Mouse (Mus musculus): ENCODE results near the gene Sec16b. TPM values are rescaled to one million over a fixed set of nuclear protein-coding genes. Genes with fewer than 3 reads are reported as not detected.

Gene Sec16b
- polyA plus RNA-seq, 1 experiment from 2014 or later, result 0.68 TPM

DNA sequence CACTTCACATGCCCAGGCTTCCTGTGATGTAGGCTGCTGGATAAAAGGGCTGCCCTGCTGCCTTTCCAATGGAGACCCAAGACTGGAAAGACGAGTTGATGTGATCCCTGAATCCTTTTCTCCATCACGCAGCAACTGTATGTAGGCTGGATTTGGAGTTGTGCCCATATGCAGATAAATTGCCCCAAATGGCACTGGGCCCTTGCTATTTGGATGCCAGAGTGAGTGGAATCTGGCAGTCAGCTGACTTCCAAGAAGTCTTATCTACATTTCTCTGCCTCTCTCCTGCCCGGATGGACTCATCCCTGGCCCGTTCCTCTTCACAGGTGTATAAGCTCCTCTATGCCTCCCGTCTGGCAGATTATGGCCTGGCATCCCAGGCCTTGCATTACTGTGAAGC lies 49.9 kb downstream of the Sec16b start:
- ATAC-seq (replicated peaks; ENCODE audit: low FRiP score) (no peak), DNase-seq (ENCODE audit: low spot score) (no peak)
- Histone ChIP-seq H3K4me3 (ENCODE audit: low read depth, low read length) (no peak overlapping the region), H3K9me3 (ENCODE audit: control insufficient read depth, low read length) (no peaks in the 10 kb centered on the region), H3K4me2 (ENCODE audit: low read depth, low read length, severe bottlenecking) (no peak overlapping the region), H3K36me3 (ENCODE audit: control insufficient read depth, insufficient read depth, low read length) (no peaks in the 10 kb centered on the region), H3K9ac (ENCODE audit: low read length) (no peak overlapping the region), H3K27ac (ENCODE audit: low read depth, low read length) (no peak overlapping the region), H3K27me3 (ENCODE audit: control insufficient read depth, insufficient read depth, low read length) (no peaks in the 10 kb centered on the region), H3K4me1 (replicated peaks; ENCODE audit: control insufficient read depth, insufficient read depth, low read length) (peaks cover 5% of the 10 kb centered on the region; the same call in 1 of the 2 replicates)
- 90% methylated on average over 5 of the region's 5 CpGs for WGBS

DNA sequence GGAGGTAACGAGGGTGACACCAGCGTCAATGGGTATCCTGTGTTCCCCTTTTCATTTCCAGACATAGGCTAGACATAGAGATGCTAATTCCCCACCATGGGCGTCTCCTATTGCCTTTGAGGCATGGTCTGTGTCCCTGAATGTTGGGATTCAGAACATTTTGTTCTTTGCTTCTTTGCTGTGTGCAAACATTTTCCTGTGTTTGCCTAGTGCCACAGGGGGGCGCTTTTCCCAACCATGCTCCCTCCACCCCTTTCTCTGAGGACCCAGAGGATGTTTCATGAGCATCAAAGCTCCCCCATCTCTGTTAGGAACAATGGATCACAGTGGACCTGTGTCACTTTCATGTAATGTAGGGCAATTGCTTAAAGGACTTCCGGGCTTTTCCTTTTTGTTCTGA lies 51.6 kb downstream of the Sec16b start:
- Histone ChIP-seq H3K4me1 (replicated peaks; ENCODE audit: control insufficient read depth, insufficient read depth, low read length) (peaks cover 5% of the 10 kb centered on the region; the same call in 1 of the 2 replicates), H3K36me3 (ENCODE audit: control insufficient read depth, insufficient read depth, low read length) (no peaks in the 10 kb centered on the region), H3K4me3 (ENCODE audit: low read depth, low read length) (no peak overlapping the region), H3K9ac (ENCODE audit: low read length) (no peak overlapping the region), H3K4me2 (ENCODE audit: low read depth, low read length, severe bottlenecking) (no peak overlapping the region), H3K27ac (ENCODE audit: low read depth, low read length) (no peak overlapping the region), H3K27me3 (ENCODE audit: control insufficient read depth, insufficient read depth, low read length) (no peaks in the 10 kb centered on the region), H3K9me3 (ENCODE audit: control insufficient read depth, low read length) (no peaks in the 10 kb centered on the region)
- ATAC-seq (replicated peaks; ENCODE audit: low FRiP score) (no peak), DNase-seq (ENCODE audit: low spot score) (no peak)
- 51% methylated on average over 5 of the region's 5 CpGs for WGBS

DNA sequence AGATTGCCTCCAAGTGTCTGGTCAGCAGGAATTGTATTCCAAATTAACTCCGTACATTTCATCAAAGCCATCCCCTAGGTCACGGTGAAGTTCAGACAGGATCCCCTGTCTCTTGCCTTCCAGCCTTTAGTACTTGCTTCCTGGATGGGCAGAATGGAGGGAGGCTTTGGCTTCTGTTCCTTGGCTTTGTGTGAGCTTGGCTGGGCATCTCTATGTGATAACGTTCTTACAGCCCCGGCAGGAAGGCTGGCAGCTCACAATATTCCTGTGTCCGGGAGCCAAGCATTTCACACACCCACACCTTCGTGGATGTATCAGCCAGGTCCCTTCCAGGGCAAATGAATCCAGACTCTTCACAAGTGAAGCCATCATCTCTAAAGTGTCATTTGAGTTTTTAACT lies 53.5 kb downstream of the Sec16b start:
- ATAC-seq (replicated peaks; ENCODE audit: low FRiP score), result no peak

DNA sequence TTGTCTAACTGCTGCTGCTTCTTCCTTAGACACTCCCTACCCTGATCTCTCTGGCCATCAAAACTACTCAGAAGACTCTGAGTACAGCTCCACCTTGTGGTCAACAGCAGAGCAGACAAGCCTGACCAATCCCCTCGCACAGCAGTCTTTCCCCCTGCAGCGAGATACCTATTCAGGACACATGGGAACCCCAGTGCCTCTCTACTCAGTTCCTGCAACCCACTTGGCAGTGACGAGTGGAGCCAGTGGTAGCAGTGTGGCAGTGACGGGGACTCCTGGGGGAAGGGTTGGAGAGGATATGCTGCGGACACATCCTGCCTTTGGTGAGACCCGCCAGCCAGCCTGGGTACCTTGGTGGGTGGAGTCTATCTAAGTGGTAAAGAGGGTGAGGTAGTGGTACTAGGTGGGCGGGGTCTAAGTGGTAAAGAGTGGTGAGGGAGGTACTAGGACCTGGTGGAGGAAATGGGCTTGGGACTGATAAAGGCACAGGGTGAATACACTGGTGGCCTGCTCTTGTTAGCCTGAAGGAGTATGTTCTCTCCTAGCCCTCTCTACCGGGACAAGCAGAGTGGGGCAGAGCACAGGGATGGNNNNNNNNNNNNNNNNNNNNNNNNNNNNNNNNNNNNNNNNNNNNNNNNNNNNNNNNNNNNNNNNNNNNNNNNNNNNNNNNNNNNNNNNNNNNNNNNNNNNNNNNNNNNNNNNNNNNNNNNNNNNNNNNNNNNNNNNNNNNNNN lies 54.3 kb downstream of the Sec16b start:
- H3K4me3 ChIP-seq (ENCODE audit: low read depth, low read length), result no peak overlapping the region
- DNase-seq (ENCODE audit: low spot score) (peak; percentile 68), ATAC-seq (replicated peaks; ENCODE audit: low FRiP score) (peak; percentile 64)
- H3K27ac ChIP-seq (ENCODE audit: low read depth, low read length), result no peak overlapping the region
- H3K9me3 ChIP-seq (ENCODE audit: control insufficient read depth, low read length), result no peaks in the 10 kb centered on the region
- peaks cover under 1% of the 10 kb centered on the region; the same call in 1 of the 2 replicates for H3K4me1 ChIP-seq (replicated peaks; ENCODE audit: control insufficient read depth, insufficient read depth, low read length)
- 11% methylated on average over 8 of the region's 8 CpGs for WGBS
- peak overlapping the region; percentile 29; the same call in 1 of the 2 replicates for H3K4me2 ChIP-seq (ENCODE audit: low read depth, low read length, severe bottlenecking)
- H3K9ac ChIP-seq (ENCODE audit: low read length), result peak overlapping the region; percentile 16; the same call in 1 of the 2 replicates
- no peaks in the 10 kb centered on the region for H3K27me3 ChIP-seq (ENCODE audit: control insufficient read depth, insufficient read depth, low read length)
- H3K36me3 ChIP-seq (ENCODE audit: control insufficient read depth, insufficient read depth, low read length), result no peaks in the 10 kb centered on the region

More for the DNA sequence above, 53.5 kb downstream of the Sec16b start:
- Histone ChIP-seq H3K27ac (ENCODE audit: low read depth, low read length) (no peak overlapping the region), H3K4me1 (replicated peaks; ENCODE audit: control insufficient read depth, insufficient read depth, low read length) (peaks cover 3% of the 10 kb centered on the region; the same call in 1 of the 2 replicates), H3K4me2 (ENCODE audit: low read depth, low read length, severe bottlenecking) (no peak overlapping the region), H3K4me3 (ENCODE audit: low read depth, low read length) (no peak overlapping the region), H3K9ac (ENCODE audit: low read length) (no peak overlapping the region), H3K36me3 (ENCODE audit: control insufficient read depth, insufficient read depth, low read length) (no peaks in the 10 kb centered on the region), H3K27me3 (ENCODE audit: control insufficient read depth, insufficient read depth, low read length) (no peaks in the 10 kb centered on the region), H3K9me3 (ENCODE audit: control insufficient read depth, low read length) (no peaks in the 10 kb centered on the region)
- DNase-seq (ENCODE audit: low spot score), result peak; percentile 41
- WGBS, result 79% methylated on average over 6 of the region's 6 CpGs

DNA sequence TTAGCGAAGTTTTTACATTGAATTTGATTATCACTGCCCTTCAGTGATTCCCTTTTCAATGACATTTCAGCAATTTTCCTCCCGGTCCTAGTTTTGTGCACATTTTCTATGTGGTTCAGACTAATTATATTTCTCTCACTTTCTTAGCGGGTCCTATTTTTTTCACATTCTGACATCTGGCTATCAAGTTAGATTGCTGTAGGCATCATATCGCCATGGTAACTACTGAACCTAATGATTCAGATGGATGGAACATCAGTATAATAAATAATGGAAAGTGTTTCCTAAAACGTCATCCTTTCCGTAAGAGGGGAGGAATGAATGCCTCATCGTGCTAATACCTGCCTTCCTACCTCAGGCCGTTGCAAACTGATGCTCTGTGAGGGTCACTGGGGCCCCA lies 61.3 kb downstream of the Sec16b start:
- Histone ChIP-seq H3K27ac (ENCODE audit: low read depth, low read length) (no peak overlapping the region), H3K4me1 (replicated peaks; ENCODE audit: control insufficient read depth, insufficient read depth, low read length) (no peaks in the 10 kb centered on the region), H3K36me3 (ENCODE audit: control insufficient read depth, insufficient read depth, low read length) (no peaks in the 10 kb centered on the region), H3K4me2 (ENCODE audit: low read depth, low read length, severe bottlenecking) (no peak overlapping the region), H3K9ac (ENCODE audit: low read length) (no peak overlapping the region), H3K4me3 (ENCODE audit: low read depth, low read length) (no peak overlapping the region), H3K9me3 (ENCODE audit: control insufficient read depth, low read length) (no peaks in the 10 kb centered on the region), H3K27me3 (ENCODE audit: control insufficient read depth, insufficient read depth, low read length) (no peaks in the 10 kb centered on the region)
- ATAC-seq (replicated peaks; ENCODE audit: low FRiP score) (no peak), DNase-seq (ENCODE audit: low spot score) (no peak)
- WGBS, result 89% methylated on average over 8 of the region's 8 CpGs

DNA sequence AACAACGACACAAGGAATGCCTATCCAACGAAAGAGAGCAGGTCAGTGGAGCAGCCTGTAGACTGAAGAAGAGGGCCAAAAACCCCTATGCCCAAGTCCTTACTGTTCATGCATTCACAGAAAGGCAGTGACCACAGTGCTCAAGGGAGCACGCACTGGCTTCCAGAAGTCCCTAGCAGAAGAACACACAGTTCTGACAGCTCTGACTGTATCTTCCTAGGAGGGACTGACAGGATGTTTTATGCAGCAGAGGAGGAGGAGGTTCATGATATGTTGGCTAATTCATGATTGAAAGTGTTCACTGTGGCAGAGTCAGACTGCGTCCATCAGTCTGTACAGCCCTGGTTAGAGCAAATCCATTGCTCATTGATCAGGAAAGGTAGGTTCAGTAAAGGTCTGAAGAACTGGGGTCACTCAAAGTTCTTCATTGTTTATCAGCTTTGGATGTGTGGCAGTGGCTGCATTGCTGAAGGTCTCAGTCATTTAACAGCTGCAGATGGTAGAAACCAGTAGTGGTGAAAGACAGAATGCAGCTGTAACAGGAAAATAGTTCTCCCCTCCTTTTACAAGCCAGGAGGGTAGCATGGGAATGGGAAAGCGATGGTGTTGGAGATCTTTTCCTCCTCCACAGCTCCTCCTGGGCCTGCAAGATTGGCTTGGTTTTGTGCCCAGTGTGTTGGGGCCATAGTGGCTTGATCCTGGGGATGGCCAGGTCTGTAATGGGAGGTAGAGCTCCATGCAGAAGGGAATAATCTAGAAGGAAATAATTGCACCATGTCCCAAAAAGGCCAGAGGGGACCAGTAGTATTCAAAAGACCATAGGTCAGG lies 62.9 kb downstream of the Sec16b start:
- DNase-seq (ENCODE audit: low spot score) (no peak), ATAC-seq (replicated peaks; ENCODE audit: low FRiP score) (no peak)
- Histone ChIP-seq H3K27ac (ENCODE audit: low read depth, low read length) (no peak overlapping the region), H3K9ac (ENCODE audit: low read length) (no peak overlapping the region), H3K4me1 (replicated peaks; ENCODE audit: control insufficient read depth, insufficient read depth, low read length) (no peaks in the 10 kb centered on the region), H3K27me3 (ENCODE audit: control insufficient read depth, insufficient read depth, low read length) (no peaks in the 10 kb centered on the region), H3K9me3 (ENCODE audit: control insufficient read depth, low read length) (no peaks in the 10 kb centered on the region), H3K4me3 (ENCODE audit: low read depth, low read length) (no peak overlapping the region), H3K36me3 (ENCODE audit: control insufficient read depth, insufficient read depth, low read length) (no peaks in the 10 kb centered on the region), H3K4me2 (ENCODE audit: low read depth, low read length, severe bottlenecking) (no peak overlapping the region)
- 93% methylated on average over 5 of the region's 5 CpGs for WGBS

DNA sequence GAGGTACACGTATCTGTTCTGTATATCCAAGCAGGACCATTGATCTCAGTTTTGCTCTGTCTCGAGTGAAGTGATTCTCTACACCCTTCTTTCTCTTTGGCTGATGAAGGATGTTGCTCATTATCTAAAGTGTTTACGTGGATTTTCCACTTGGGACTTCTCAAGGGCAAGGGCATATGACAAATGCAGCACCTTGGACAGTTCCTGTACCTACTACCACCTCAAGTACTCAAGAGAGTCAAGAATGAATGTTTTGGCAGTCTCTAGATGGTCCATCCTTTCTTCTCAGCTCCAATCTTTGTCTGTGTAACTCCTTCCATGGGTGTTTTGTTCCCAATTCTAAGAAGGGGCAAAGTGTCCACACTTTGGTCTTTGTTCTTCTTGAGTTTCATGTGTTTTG lies 68.8 kb downstream of the Sec16b start:
- Histone ChIP-seq H3K36me3 (ENCODE audit: control insufficient read depth, insufficient read depth, low read length) (no peaks in the 10 kb centered on the region), H3K27me3 (ENCODE audit: control insufficient read depth, insufficient read depth, low read length) (no peaks in the 10 kb centered on the region), H3K4me3 (ENCODE audit: low read depth, low read length) (no peak overlapping the region), H3K4me2 (ENCODE audit: low read depth, low read length, severe bottlenecking) (no peak overlapping the region), H3K9me3 (ENCODE audit: control insufficient read depth, low read length) (no peaks in the 10 kb centered on the region), H3K4me1 (replicated peaks; ENCODE audit: control insufficient read depth, insufficient read depth, low read length) (no peaks in the 10 kb centered on the region), H3K27ac (ENCODE audit: low read depth, low read length) (no peak overlapping the region), H3K9ac (ENCODE audit: low read length) (no peak overlapping the region)
- no peak for DNase-seq (ENCODE audit: low spot score)
- 73% methylated on average over 3 of the region's 3 CpGs for WGBS
- no peak for ATAC-seq (replicated peaks; ENCODE audit: low FRiP score)

DNA sequence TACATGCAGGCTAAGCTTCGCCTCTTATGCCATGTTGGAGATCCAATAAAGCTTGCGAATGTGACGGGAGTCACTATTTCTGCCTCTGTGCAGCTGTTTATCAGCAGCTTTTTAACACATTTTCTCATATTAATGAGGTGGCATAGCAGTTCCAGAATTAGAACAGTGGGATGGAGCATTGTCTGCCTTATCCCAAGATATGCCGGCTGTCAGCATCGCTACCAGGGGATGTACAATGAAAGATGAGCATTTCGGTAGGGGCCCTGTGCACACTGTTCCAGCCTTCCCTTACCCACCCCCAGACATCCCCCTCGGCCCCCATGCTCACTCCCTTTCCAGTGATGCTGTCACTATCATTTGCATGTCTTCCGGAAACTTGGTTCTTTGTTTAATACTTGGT lies 71.8 kb downstream of the Sec16b start:
- DNase-seq (ENCODE audit: low spot score) (no peak), ATAC-seq (replicated peaks; ENCODE audit: low FRiP score) (no peak)
- no peak overlapping the region for H3K27ac ChIP-seq (ENCODE audit: low read depth, low read length)
- H3K27me3 ChIP-seq (ENCODE audit: control insufficient read depth, insufficient read depth, low read length), result no peaks in the 10 kb centered on the region
- H3K4me1 ChIP-seq (replicated peaks; ENCODE audit: control insufficient read depth, insufficient read depth, low read length), result no peaks in the 10 kb centered on the region
- 93% methylated on average over 8 of the region's 8 CpGs for WGBS
- H3K4me2 ChIP-seq (ENCODE audit: low read depth, low read length, severe bottlenecking), result no peak overlapping the region
- H3K4me3 ChIP-seq (ENCODE audit: low read depth, low read length), result no peak overlapping the region
- H3K36me3 ChIP-seq (ENCODE audit: control insufficient read depth, insufficient read depth, low read length), result no peaks in the 10 kb centered on the region
- no peak overlapping the region for H3K9ac ChIP-seq (ENCODE audit: low read length)
- no peaks in the 10 kb centered on the region for H3K9me3 ChIP-seq (ENCODE audit: control insufficient read depth, low read length)

Measured in forebrain, embryonic 11.5 days (tissue).